Comparison of ENCODE assay signal across 8 mouse cellular contexts in the genomic region with DNA sequence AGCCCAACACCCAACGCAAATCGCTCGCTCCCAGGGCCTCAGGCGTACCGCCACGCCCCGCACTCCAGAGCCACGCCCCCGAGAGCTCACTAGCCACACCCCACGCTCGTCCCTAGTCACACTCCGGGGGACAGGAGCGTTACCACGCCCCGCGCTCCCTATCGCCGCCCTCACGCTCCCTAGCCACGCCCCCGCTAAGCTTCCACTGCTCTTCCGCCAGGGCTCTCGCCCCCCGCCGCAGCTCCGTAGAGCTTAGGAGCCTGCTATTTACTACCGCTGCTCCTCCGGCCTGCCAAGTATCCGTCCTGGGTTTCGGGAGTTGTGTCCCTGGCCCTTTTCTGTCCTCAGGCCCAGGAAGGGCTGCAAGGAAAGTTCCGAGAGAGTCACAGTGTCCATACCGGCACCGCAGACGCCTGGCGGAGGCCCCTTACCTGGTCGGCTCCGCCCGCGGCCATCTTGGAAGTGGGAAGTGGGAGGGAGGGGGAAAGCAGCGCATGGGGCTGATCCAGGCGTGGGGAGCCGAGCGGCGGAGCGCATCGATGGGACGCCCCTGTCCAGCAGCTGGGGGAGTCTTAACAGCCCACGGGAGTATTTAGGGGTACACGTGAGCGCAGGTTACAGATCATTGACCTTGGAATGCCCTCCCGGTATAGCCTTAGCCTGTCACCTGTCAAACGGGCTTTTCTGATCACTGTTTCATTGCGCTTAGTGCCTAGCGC. TPM values are rescaled to one million over a fixed set of nuclear protein-coding genes. Genes with fewer than 3 reads are reported as not detected.
A peak's percentile ranks its signal among the peaks of the same experiment; 100 is the strongest.
DNase-seq lines count a peak whose midpoint lies in the region; ATAC-seq lines count a peak whose summit lies in the region.

No protein-coding gene starts in this region.

- peak; percentile 99 for DNase-seq in ES-CJ7 (ENCODE audit: low read depth, low spot score)
- peak; percentile 99 for DNase-seq in cerebellum, adult 11 months
- DNase-seq in forebrain, embryonic 14.5 days (ENCODE audit: low spot score) = peak; percentile 99
- peak; percentile 99 for DNase-seq in heart, postnatal 14 days
- DNase-seq in layer of hippocampus, adult 11-12 months (ENCODE audit: low spot score) = peak; percentile 100
- peak; percentile 100 for DNase-seq in lung, adult 18-20 months
- DNase-seq in testis, postnatal 14 days (ENCODE audit: low spot score) = peak; percentile 100

- no peaks in the 10 kb centered on the region for H3K36me3 ChIP-seq in forebrain, embryonic 14.5 days (ENCODE audit: control insufficient read depth, insufficient read depth, low read length)
- no peaks in the 10 kb centered on the region for H3K36me3 ChIP-seq in neural tube, embryonic 15.5 days

- no peaks in the 10 kb centered on the region for H3K9me3 ChIP-seq in forebrain, embryonic 14.5 days (replicated peaks; ENCODE audit: control insufficient read depth, low read length)
- no peaks in the 10 kb centered on the region for H3K9me3 ChIP-seq in neural tube, embryonic 15.5 days (replicated peaks)

- no peaks in the 10 kb centered on the region for H3K27me3 ChIP-seq in forebrain, embryonic 14.5 days (replicated peaks; ENCODE audit: control insufficient read depth, insufficient read depth, low read length)
- H3K27me3 ChIP-seq in neural tube, embryonic 15.5 days (replicated peaks) = no peaks in the 10 kb centered on the region

- peaks cover 5% of the 10 kb centered on the region; the same call in 1 of the 2 replicates for H3K4me1 ChIP-seq in forebrain, embryonic 14.5 days (ENCODE audit: control insufficient read depth, insufficient read depth, low read length)
- peaks cover 17% of the 10 kb centered on the region for H3K4me1 ChIP-seq in neural tube, embryonic 15.5 days

- peak overlapping the region; percentile 63 for H3K9ac ChIP-seq in forebrain, embryonic 14.5 days (ENCODE audit: low read length)
- H3K9ac ChIP-seq in neural tube, embryonic 15.5 days (replicated peaks) = peak overlapping the region; percentile 79

- 2% methylated on average over 54 of the region's 54 CpGs for WGBS in forebrain, embryonic 14.5 days
- 2% methylated on average over 54 of the region's 54 CpGs for WGBS in neural tube, embryonic 15.5 days

- H3K4me3 ChIP-seq in forebrain, embryonic 14.5 days (ENCODE audit: low read depth, low read length) = peak overlapping the region; percentile 50
- peak overlapping the region; percentile 85 for H3K4me3 ChIP-seq in neural tube, embryonic 15.5 days (replicated peaks)

- peak; percentile 97 for ATAC-seq in forebrain, embryonic 14.5 days
- peak; percentile 98 for ATAC-seq in neural tube, embryonic 15.5 days (ENCODE audit: low FRiP score)

- H3K27ac ChIP-seq in forebrain, embryonic 14.5 days (ENCODE audit: low read depth, low read length) = peak overlapping the region; percentile 75
- peak overlapping the region; percentile 96 for H3K27ac ChIP-seq in neural tube, embryonic 15.5 days (replicated peaks)

- intact Hi-C loops in heart, postnatal 14 days (cut with DNase I) = loop anchor here (2.0 to 10.0 kb wide), 3 partner anchors 51 to 163 kb away; a partner anchor contains a TSS

- H3K4me2 ChIP-seq in forebrain, embryonic 14.5 days (ENCODE audit: low read length) = peak overlapping the region; percentile 86
- peak overlapping the region; percentile 99 for H3K4me2 ChIP-seq in neural tube, embryonic 15.5 days

RNA-seq across cellular contexts. Expression of a gene that starts 11.0 kb away (rescaled TPM):
- 92.7 and 114 TPM in 2 replicates for polyA plus RNA-seq in forebrain, embryonic 14.5 days (2014; fragmentation: Nextera tagmentation; extraction: Ambion mirVana)
- total RNA-seq in heart, postnatal 14 days (2021) = 10 to 100 TPM; 14.5 to 17.0 TPM
- 55.6 and 58.9 TPM in 2 replicates for polyA plus RNA-seq in neural tube, embryonic 15.5 days (2015; fragmentation: Nextera tagmentation; extraction: Ambion mirVana)

Comparison
In these comparisons a context has a peak if more than half of its experiments do, and no peak if none do; other contexts are left out.
1. Peak in every context shown above with its lines: DNase-seq, ATAC-seq, H3K4me3 ChIP-seq and H3K27ac ChIP-seq.